Mouse (Mus musculus) bone marrow macrophage, adult 2 months (primary cell): ENCODE measurements around the gene Nrxn1. TPM values are rescaled to one million over a fixed set of nuclear protein-coding genes. Genes with fewer than 3 reads are reported as not detected.

ENCODE experiments used
- H3K27ac ChIP-seq: 2 replicates; pipeline ENCODE4 v1.5.1; 2012; ENCODE audit warnings: low read depth, low read length; ENCODE audit not compliant: insufficient read depth
- H3K4me1 ChIP-seq: 2 replicates; pipeline ENCODE4 v1.6.1; 2012; ENCODE audit warnings: low read length; ENCODE audit not compliant: control insufficient read depth, insufficient read depth
- H3K4me3 ChIP-seq: 2 replicates; pipeline ENCODE4 v1.5.1; 2012; ENCODE audit warnings: mild to moderate bottlenecking, low read length, moderate library complexity; ENCODE audit not compliant: insufficient read depth
- CTCF ChIP-seq: IDR thresholded peaks from 2 replicates; pipeline ENCODE4 v1.5.1; 2012; ENCODE audit warnings: low read depth, mild to moderate bottlenecking, low read length, moderate library complexity
- POLR2A ChIP-seq: IDR thresholded peaks from 2 replicates; pipeline ENCODE4 v1.6.1; 2012; ENCODE audit warnings: mild to moderate bottlenecking, low read depth, low read length, borderline replicate concordance
- polyA plus RNA-seq: library from polyadenylated mRNA; stranded (reverse); fragments of >200 nt; gene quantifications from 2 replicates; pipeline ENCODE4 v1.2.4, GENCODE M21; 2012; ENCODE audit not compliant: missing spikeins, insufficient read depth, insufficient read length

Gene Nrxn1
- polyA plus RNA-seq, 1 experiment = not detected

- no peak for TF ChIP-seq CTCF
- TF ChIP-seq POLR2A = no peak
- Histone ChIP-seq H3K4me1 (no peaks in the 10 kb centered on the region), H3K27ac (no peak overlapping the region), H3K4me3 (no peak overlapping the region)
Observed at GRCm38 (mm10) chr17:90362169-90362568, 730.7 kb downstream of the Nrxn1 start.

DNA sequence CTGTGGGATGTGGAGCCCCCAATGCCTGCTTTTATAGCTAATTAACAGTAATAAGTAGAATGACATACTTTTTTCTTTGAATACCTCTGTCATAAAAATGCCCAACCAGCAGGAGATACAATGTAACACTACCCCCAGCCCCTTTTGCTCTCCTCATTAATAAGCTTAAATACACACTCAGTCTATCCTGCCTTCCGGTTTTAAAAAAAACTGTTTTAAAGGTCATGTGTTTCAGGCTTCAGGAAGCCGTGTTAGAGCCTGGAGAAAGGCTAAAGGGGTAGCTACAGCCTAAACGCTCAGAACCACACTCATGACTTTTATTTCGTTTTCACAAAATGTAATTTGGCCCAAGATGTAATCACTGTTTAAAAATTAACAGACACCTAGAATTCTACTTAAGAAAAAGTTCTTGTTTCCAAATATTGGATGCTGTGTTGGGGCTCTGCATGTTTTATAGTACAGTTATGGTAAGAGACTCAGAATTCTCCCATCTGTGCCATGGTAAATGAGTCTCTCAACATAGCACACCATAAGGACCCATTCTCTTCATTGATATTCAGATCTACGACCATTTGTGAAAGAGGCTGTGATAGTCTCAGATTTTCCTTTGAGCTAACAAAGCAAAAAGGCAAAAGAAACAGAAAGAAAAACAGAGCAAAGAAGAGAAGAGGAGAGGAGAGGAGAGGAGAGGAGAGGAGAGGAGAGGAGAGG lies 743.3 kb downstream of the Nrxn1 start:
- Histone ChIP-seq H3K27ac (no peak overlapping the region), H3K4me3 (no peak overlapping the region), H3K4me1 (no peaks in the 10 kb centered on the region)
- TF ChIP-seq POLR2A (no peak), CTCF (no peak)

DNA sequence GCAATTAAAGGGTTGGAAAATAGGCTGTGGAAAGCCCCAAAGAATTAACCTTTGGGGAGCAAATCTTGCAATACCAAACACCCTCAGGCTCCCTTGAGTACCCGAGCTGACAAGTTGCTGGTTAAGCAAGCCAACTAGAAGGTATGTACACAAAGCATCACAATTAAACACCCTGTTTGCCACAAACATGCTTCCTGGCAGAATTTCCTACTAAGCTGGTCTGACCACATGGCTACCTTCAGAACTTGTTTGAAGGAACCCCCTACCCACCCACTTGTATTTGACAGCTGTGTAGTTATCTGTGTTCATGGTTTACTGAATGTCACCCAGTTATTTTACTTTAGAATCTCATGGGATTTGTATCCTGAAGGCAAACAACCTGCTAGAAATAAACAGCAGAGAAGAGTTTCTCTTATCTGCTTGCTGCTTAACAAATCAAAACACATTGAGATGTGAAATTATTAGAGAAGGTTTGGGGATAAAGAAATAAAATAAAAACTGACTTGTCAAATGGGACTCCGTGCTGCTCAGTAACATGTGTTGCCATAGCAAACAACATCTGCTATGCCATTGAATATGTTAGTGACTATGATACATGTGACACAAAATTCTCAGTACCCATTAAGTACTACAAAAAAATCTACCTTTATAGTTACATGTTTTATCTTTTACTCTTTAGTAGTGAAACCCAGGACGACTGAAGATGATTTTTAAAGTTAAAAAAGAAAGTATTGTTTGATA lies 746.0 kb downstream of the Nrxn1 start:
- no peak overlapping the region for H3K27ac ChIP-seq
- no peaks in the 10 kb centered on the region for H3K4me1 ChIP-seq
- TF ChIP-seq CTCF (no peak), POLR2A (no peak)
- H3K4me3 ChIP-seq = no peak overlapping the region

DNA sequence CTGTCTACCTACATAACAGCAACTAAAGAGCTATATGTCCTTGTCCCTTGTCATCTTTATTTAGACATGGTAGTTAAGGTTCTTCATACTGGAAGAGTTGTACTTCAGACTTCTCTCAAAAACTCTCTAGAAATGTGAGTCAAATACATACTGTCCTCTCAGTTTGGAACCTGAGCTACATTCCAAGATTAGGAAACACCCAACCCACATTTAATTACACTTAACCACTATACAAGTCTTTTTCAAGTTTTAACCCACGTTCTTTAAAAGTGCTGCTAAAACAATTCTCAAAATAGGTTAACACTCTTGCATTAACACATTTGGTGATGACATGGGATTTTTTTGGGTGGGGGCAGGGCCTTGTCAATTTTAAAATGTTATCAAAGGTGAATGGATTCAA lies 759.4 kb downstream of the Nrxn1 start:
- Histone ChIP-seq H3K4me3 (no peak overlapping the region), H3K4me1 (no peaks in the 10 kb centered on the region), H3K27ac (no peak overlapping the region)
- no peak for TF ChIP-seq POLR2A
- TF ChIP-seq CTCF = no peak

GRCm38 (mm10) chr17:90323674-90324073 lies 769.2 kb downstream of the Nrxn1 start:
- Histone ChIP-seq H3K27ac (no peak overlapping the region), H3K4me1 (no peaks in the 10 kb centered on the region), H3K4me3 (no peak overlapping the region)
- TF ChIP-seq POLR2A (no peak), CTCF (no peak)

- TF ChIP-seq CTCF (no peak), POLR2A (no peak)
- no peak overlapping the region for H3K27ac ChIP-seq
- H3K4me3 ChIP-seq = no peak overlapping the region
- H3K4me1 ChIP-seq = no peaks in the 10 kb centered on the region
Observed at GRCm38 (mm10) chr17:90272225-90272624, 820.6 kb downstream of the Nrxn1 start.

GRCm38 (mm10) chr17:90271165-90271564 lies 821.7 kb downstream of the Nrxn1 start:
- no peaks in the 10 kb centered on the region for H3K4me1 ChIP-seq
- H3K27ac ChIP-seq = no peak overlapping the region
- TF ChIP-seq POLR2A (no peak), CTCF (no peak)
- H3K4me3 ChIP-seq = no peak overlapping the region

DNA sequence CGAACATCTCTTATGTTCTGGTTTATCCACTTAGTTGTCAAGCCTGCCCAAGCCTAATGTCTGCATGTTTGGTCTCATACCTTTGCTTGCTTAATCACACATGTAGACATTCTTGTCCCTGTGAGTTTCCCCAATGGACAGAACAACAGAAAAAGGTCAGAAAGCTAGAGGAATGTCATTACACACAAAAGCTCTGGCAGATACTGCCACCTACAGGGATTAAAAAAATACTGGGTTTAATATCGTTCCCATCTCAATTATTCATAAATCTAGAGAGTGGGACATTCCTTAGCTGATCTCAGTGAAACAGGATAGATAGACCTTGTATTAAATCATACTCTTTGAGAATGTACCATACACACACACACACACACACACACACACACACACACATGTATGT lies 823.7 kb downstream of the Nrxn1 start:
- Histone ChIP-seq H3K27ac (no peak overlapping the region), H3K4me3 (no peak overlapping the region), H3K4me1 (no peaks in the 10 kb centered on the region)
- no peak for TF ChIP-seq CTCF
- TF ChIP-seq POLR2A = no peak

- Histone ChIP-seq H3K4me1 (no peaks in the 10 kb centered on the region), H3K27ac (no peak overlapping the region), H3K4me3 (no peak overlapping the region)
- TF ChIP-seq POLR2A = no peak
- no peak for TF ChIP-seq CTCF
Observed at GRCm38 (mm10) chr17:90253451-90254131, 839.3 kb downstream of the Nrxn1 start.

GRCm38 (mm10) chr17:90252196-90252595 lies 840.7 kb downstream of the Nrxn1 start:
- TF ChIP-seq POLR2A (no peak), CTCF (no peak)
- H3K4me3 ChIP-seq = no peak overlapping the region
- no peak overlapping the region for H3K27ac ChIP-seq
- no peaks in the 10 kb centered on the region for H3K4me1 ChIP-seq
